Mouse (Mus musculus): ENCODE measurements around the gene Sycp3.
"Not testable (repeated sequence)": the region's sequence is repeated elsewhere in the genome, so short reads cannot be mapped to it uniquely, and the experiment has no call there.

The Sycp3 gene

DNA sequence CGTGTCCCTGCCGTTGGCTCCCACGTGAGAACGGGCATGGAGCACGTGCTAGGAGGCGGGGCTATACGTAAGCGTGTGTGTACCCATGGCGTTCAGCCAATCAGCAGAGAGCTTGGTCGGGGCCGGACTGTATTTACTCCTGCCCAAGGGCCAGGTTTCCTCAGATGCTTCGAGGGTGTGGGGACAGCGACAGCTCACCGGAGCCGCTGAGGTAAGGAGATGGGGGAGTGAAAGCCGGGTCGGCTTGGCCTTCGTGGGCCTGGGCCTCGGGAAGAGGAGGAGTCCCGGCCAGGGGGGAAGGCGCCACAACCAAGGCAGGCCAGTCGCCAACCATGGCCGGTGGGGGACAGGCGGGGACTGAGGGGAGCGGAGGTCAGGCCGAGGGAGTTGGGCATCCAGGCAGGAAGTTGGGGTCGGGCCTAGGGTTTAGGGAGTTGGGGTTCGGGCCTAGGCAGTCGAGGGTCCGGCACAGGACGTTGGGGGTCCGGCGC, at the start of gene Sycp3:
Gene Sycp3 (plus strand): TSS at position 68 of the 491 bp plus-strand sequence.
- DNase-seq, result no peak

DNA sequence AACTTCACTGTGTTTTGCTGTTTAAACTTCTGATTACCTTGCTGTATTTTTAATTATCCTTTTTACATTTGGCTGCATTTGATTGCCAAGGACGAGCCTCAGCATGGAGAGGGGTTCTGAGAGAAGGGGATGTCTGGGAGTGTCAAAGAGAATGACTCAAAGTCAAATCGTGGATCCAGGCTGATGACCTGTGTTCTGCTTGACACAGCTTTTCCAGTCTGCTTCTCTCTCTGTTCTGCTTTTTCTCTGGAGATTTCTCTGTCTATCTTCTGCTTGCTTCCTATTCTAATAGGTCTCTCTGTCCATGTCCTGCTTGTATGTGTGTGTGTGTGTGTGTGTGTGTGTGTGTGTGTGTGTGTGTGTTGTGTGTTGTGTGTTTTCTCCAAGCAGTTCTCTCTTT, 49.6 kb upstream of the Sycp3 start:
- DNase-seq, result no peak

DNA sequence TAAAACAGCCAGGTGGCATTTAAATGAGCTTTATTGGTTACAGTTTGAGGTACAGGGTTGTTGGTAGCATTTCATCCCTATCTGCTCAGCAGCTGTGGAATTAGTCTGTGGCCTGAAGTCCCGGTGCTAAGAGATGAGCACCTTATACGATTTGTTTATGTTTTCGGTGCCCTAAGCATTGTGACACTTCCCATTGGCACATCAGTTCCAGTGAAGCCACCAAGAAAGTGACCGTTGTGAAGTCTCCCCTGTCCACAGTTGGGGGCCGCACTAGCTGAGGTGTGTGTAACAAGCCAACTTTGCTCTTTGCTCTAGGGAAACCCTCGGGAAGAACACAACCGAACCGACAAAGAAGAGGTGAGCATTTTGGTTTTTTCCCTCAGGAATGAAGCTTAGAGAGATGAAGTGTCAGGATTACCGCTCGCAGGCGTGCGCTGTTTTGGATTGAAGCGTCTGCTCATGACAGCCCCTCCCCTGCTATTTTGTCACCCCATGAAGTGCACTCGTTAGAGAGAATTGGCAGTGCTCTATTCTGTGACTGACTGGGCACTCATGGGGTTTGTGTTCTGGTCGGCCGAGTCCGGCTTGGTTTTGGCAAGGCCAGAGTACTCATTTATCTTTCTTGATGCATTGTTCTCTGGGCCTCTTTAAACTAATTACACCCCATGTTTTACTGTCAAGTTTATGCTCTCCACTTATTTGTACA, 46.9 kb upstream of the Sycp3 start:
- DNase-seq, result no peak

DNA sequence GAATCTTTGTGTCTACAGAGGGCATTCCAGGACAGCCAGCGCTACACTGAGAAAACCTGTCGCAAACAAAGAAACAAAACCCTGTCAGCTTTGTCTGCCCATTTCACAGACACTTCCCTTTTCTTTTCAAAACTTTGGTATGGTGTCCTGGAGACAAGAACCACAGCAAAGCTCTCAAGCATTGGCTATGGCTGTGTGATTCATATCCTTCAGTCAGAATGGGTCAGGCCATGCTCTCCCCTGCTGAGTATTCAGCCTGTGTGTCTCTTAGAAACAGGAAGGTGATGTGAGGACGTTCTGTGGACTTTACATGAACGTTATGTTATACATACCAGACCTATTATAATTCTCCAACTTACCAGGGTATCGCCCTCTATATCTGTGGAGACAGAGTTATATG, 41.7 kb upstream of the Sycp3 start:
- DNase-seq, result no peak

DNA sequence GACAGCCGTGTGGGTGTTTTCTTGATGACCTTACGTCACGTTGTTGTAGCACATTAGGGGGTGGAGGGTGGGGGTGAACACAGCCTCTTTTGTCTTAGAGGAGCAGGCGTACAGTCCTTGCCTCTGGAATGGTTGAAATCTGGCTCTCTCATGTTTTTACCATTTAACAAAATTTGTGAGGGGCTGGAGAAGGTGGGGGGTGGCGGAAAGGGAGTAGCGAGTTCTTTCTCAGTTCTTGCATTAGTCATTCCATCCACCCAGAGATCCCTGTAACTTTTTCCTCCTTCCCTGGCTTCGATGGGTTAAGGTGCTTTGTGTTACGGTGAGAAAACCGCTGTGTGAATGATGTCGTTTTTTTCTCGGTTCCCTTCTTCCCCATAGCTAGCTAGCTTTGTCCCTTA, 39.2 kb upstream of the Sycp3 start:
- DNase-seq, result no peak

DNA sequence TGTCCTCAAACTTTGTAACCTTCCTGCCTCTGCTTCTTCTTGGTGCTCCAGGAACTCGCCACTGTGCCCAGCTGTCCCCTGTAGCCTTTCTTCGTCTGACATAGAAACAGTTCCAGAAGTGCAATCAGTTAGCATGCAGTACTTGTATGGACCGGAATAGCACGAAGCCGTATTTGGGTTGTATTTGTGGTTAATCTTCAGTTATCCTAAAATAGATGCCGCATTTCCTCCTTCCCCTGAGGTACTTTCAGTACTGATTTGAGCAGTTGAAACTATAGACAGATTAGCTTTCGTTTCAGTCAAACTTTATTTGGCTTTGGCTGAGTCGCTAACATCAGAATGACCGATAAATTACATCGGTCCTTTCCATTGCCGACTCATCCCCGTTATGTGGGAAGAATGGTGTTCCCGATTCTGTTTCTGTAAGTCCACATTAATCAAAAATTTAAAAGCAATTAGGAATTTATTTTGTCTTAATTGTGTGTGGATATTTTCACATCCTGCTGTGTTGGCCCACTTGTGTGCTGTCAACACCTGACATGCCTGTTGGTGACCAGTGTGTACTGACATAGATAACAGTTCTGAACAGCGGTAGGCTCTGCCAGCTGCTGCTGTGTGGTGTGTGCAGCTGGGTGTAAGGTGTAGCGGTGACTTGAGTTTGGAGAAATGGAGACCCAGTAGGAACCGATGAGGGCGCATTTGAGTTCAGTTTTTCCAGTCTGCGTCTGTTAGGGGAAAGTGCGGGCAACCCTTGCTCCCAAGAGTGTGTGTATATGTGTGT, 38.5 kb upstream of the Sycp3 start:
- DNase-seq, result no peak

DNA sequence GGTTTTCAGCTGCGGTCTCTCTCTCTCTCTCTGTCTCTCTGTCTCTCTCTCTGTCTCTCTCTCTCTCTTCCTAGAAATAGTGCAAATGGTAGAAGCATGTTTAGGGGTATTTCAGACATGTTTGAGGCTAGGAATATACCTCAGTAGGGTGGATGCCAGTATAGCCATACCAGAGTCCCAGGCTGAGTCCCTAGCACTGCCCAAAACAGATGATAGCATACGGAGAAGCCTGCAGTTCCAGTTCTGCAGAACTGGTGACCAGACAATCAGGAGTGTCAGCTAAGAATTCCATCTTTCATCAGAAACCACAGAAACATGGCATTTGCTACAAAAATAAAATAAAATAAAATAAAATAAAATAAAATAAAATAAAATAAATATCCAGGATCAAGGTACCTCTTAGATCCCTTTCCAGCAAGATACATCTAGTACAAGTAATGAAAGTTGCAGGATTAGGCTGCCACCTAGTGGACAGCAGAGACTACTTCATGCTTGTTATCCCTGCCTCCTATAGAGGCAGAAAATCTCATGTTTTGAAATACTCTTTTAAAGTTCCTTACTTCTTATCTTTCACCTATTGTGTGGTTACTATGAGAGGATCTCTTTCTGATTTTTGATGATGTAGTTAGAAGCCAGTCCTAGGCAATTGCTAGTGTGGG, 33.1 kb upstream of the Sycp3 start:
- no peak for DNase-seq

DNA sequence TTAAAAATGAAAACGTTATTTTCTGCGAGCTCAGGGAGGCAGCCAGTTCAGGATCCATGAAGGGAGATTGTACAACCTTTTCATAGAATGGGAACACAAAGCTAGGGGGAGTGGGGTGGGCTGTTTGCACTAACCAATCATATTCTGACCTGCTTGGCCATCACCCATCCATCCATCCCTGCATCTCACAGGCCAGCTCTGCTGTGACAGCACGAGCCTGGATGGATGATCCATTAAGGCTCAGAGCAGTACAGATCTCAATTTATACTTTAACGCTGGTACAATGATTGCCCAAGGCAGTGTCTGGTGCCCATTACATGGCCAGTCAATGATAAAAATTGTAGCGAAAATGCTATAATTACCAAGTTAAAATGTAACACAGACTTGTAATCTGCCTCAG, 32.5 kb upstream of the Sycp3 start:
- no peak for DNase-seq

DNA sequence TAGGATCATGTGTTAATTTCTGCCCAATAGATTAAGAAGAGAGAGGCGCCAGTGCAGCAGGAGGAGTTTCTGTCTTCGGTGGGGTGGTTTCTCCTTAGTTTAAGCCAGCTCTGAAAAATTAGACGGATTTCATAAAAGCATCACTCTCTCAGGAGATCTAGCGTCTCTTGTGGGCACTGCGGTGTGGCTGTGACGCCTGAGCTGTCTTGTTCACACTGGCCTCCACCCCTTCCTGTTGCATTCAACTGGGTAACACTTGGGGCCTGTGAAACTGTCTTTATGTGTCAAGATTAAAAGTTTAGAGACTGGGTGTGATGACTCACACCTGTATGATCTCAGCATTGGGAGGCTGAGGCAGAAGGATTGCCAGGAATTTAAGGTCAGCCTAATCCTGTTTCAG, 31.4 kb upstream of the Sycp3 start:
- no peak for DNase-seq

DNA sequence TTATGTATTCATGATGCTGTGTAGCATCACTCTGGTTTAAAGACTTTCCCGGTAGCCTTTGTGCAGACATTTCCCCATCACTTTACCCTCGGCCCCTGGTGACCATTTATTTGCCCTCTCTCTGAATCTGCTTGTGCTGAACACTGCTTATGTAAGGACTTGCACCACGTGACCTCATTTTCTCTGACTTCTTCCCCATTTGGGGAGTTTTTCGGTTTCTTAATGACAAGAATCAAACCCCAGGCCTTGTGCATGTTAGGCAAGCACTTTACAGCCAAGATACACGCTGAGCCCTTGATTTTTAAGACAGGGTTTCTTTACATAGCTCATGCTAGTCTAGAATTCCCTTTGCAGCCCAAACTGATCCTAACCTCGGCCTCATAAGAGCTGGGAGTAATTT, 18.1 kb upstream of the Sycp3 start:
- DNase-seq, result no peak

DNA sequence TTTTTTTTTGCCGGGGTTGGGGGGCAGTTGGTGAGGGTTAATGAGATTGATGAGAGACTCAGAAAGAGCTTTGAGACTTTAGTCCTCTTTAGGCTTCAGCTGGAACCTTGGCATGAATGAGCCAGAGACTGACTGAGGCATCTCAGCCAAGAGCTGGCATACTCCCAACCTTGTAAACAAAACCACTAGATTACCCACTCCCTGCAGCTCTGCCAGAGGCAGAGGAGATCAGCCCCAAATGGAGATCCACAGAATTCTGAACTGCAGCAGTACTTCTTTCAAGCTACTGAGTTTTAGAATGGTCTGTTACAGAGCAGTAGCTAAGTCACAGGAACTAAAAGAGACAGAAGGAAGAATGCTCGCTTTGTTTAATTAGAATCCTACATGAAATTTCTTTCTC, 8.1 kb upstream of the Sycp3 start:
- DNase-seq, result peak; percentile 67

DNA sequence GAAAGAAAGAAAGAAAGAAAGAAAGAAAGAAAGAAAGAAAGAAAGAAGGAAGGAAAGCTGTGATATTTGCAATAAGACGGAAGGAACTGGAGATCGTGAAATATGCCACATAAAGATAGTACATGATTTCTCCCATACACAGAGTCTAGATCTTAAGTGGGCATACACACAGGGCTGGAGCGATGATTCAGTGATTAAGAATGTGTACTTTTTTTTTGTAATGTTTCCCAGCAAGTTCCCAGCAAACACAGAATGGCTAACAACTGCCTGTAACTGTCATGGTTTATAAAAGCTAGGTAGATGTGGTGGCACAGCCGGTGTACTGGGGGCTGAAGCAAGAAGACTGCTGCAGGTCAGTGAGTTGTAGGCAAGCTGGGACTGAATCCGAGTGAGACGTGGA, 7.4 kb upstream of the Sycp3 start:
- DNase-seq, result no peak

DNA sequence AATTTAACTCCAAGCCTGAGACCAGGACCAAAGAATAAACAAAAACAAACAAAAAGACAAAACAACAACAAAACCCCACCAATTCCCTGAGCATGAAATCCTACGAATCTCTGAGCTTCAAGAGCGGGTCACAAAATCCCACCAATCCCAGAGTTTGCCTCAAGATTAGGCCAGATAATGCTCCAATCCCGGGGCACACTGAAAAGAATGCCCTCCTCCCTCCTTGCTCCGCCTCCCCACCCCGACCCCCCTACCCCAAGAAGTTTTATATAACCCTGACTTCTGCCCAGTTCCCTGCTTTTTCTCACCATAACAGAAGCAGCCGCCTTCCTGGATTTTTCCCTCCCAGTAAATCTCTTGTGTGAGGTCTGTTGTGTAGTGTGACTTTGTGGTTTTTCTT, 1.6 kb upstream of the Sycp3 start:
- no peak for DNase-seq

DNA sequence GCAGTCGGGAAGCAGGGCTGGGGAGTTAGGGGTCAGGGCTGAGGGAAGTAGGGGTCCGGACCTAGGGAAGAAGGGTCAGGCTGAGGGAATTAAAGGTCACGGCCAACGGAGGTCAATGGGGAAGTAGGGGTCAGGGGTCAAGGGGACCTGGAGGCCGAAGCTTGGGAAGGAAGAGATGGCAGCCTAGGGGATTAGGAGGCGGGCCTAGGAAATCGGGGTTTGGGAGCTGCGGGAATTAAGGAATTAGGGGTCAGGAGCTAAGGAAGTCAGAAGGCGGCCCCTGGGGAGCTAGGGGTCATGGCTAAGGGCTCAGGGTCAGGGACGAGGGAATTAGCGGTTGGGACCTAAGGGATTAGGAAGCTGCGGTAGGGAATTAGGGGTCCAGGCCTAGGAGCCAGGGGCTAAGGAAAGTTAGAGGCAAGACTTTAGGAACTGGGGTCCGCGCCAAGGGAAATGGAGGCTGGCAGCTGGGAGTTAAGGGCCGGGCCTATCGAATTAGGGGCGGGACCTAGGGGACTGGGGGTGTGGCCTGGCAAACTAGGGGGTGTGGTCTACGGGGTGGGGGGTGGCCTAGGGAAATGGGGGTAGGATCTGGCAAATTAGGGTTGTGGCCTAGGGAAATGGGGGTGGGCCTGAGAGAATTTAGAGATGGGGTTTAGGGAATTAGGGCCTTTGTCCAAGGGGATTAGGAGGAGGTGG, 902 bp downstream of the Sycp3 start:
- no peak for DNase-seq

DNA sequence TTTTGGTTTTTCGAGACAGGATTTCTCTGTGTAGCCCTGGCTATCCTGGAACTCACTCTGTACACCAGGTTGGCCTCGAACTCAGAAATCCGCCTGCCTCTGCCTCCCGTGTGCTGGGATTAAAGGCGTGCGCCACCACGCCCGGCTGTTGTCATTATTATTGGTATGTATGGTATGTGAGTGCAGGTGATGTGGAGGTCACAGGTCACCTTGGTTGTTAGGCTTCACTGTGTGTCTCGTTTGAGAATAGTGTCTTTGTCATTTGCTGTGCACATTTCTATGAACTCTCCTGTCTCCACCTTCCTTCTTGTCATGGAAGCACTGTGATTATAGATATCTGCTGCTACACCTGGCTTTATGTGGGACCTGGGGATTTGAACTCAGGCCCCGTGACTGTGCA, 23.5 kb downstream of the Sycp3 start:
- not testable (repeated sequence) for DNase-seq

DNA sequence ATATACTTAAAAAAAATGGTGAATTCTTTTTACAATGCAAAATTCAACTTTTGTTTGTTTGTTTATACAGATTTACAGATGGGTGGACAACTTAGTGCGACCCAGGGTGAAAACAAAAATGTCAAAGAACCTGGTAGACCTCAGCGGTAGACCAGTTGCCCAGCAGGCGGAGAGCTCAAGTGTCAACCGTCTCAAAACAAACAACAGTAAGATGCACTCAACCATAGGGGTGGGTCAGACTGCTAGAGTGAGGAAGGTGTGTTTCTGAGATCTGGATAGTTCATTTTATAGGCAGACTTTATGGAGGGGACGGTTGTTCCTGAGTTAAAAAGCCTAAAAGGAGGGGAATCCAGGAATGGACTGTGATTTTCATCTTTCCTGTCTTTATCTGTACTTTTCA, 29.3 kb downstream of the Sycp3 start:
- no peak for DNase-seq

DNA sequence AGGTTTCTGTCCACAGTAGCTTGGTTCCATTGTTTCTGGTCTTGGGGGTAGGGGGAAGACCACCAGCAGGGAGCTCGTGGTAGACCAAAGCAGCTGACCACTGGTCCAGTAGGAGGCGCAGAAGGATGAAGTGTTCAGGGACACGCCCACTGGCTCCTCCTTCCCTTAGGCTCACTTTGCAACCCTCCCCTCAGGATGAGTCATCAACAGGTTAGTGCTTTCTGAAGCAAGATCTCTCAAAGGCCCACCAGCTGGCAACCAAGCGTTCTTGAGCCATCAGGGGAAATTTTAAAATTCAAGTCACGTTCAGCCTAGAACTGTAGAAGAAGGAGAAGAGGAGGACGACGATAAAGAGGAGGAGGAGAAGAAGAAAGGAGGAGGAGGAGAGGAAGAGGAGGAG, 32.3 kb downstream of the Sycp3 start:
- DNase-seq, result no peak

DNA sequence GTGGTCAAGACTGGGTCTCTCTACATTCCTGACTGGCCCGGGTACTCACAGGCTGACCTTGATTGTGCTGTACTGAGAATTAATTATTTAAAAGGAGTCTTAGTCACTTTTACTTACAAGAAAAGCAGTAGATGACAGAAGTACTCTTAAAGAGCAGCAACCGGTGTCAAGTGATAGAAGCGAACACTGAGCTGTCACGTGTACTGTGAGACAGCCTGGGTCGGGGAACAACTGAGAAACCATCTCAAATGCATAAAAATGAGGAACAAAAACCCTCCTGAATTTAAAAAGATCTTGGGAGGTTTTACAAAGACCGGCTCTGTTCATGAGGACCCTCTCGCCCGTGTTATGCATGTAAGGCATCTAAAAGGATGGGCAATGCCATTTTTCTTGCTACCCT, 33.3 kb downstream of the Sycp3 start:
- no peak for DNase-seq

DNA sequence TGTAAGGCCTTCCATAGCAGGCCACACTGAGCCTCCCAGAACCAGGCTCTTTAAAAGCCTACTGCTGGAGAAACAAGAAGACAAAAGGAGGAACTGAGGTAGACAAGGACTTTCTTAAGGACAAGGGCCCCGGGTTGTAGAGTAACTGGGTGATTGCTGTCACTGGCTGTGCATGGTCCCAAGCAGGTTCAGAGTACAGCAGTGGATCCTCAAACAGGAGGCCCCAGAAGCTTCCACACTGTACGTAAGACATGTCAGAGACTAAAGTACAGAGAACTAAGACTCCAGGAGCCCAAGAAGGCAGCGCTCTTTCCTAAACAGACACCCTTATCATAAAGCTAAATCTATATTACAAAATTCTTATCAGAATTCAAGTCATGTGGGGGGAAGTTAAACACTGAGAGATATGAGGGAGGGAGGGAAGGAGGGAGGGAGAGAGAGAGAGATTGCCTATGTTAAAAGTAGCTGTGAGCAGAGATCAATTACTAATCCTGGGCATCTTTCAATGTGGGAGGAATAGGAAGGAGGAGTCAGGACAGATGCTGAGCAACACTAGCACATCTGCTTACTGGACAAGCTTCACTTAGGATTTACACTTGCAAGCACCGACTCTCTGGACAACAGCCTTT, 35.7 kb downstream of the Sycp3 start:
- no peak for DNase-seq

DNA sequence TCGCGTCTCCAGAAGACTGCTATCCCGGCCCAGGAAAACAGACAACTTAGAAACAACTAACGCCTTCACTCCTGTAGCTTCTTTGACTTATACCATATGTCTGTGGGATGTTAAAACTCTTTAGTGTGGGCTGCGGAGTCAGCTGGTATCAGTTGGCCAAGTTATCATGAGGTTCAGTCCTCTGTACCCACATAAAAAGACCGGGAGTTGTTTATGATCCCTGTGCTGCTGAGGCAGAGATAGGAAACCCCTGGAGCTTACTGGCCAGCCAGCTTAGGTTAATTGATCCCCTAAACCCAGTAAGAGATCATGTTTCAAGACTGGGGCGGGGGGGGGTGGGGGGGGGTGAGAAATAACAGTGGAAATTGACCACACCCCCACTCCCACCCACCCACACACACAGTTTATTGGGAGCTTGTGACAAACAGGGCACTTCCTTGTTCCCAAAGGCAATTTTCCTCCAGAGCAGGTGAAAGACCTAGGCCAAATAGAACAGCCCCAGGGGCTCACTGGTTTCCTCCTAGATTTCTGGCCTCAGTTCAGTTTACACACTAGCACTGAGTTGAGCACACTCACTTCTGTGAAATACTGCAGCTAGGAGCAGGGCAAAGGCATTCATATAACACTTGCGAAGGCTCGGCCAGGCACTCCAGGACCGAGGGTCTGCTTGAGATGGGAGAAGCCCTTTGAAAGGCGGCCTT, 37.6 kb downstream of the Sycp3 start:
- no peak for DNase-seq

DNA sequence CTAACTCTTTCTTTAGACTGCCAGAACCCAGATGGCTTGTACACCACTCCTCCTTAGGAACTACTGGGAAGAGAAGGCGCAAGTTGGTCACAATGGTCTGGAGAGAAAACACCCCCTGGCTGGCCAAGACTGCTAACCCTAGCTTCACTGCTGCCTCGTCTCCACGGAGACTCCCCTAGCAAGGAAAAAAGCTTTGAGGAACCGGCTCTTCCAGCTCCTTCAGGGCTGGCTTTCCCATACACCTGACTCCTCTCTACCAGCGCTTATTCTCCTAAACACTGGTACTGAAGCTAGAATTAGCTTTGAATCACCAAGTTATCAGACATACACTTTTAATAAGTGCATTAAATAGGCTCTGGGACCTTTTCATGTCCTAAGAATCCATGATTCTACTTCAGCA, 40.6 kb downstream of the Sycp3 start:
- DNase-seq, result no peak

DNA sequence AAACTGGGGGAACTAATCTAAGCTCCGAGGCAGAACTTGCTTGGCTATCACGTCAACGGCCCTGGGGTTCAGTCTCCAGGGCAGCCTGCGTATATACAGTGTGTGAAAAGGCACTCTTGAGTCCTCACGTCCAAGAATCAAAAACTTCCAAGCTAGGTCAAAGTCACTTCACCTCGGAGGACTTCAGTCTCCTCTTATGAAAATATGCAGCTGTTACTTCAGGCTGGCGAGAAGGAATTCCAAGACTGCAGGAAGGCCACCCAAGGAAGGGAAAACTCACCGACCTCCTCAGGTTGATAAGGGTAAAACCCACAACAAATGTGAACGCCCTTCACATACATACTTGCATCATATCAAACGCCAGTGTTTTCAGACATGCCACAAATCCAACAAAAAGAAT, 42.0 kb downstream of the Sycp3 start:
- DNase-seq, result no peak

All from layer of hippocampus, adult 9-11 months (tissue).